Comparison of ENCODE assay signal across 30 mouse cellular contexts in genomic region chr3:109132966-109133365, GRCm38 (mm10). TPM values are rescaled to one million over a fixed set of nuclear protein-coding genes. Genes with fewer than 3 reads are reported as not detected.
A peak's percentile ranks its signal among the peaks of the same experiment; 100 is the strongest.
DNase-seq lines count a peak whose midpoint lies in the region; ATAC-seq and TF ChIP-seq lines count a peak whose summit lies in the region.
"Had no signal": no experiment of that assay in that cellular context is flagged by ENCODE, and none has a peak within 500 bp of the region (broad histone marks: within the 10 kb centered on the region; RNA-seq: fewer than 3 reads in every experiment).

No protein-coding gene starts in this region.

- TF ChIP-seq CTCF in lung, adult 2 months (IDR thresholded peaks at IDR 0.05; ENCODE audit: insufficient read depth, low read length): no peak

- 78% methylated on average over 4 of the region's 4 CpGs for WGBS in lung, adult 2 months

- no peak overlapping the region for H3K4me3 ChIP-seq in lung, adult 2 months (replicated peaks; ENCODE audit: extremely low read depth, low read depth, low read length)
- H3K4me3 ChIP-seq: embryonic facial prominence, embryonic 10.5 days; embryonic facial prominence, embryonic 12.5 days; forebrain, embryonic 13.5 days; forebrain, embryonic 15.5 days had no signal

- H3K4me1 ChIP-seq in lung, adult 2 months (ENCODE audit: control insufficient read depth, insufficient read depth, low read length): no peaks in the 10 kb centered on the region
- H3K4me1 ChIP-seq: embryonic facial prominence, embryonic 10.5 days; embryonic facial prominence, embryonic 12.5 days; forebrain, embryonic 13.5 days; forebrain, embryonic 15.5 days had no signal

- peak; percentile 43 for ATAC-seq in activated CD4-positive, CD25-positive, alpha-beta regulatory T cell, adult 4 months
- ATAC-seq: CD4-positive, CD25-positive, alpha-beta regulatory T cell, adult 4 months; forebrain, embryonic 13.5 days; forebrain, embryonic 15.5 days; forebrain, postnatal 0 days; Patski had no signal

- no peak for TF ChIP-seq POLR2A in lung, adult 2 months (IDR thresholded peaks at IDR 0.05; ENCODE audit: borderline replicate concordance, extremely low read depth, low read depth, low read length)

- intact Hi-C loops in heart, postnatal 14 days (cut with DNase I): no loop called here

- peak; percentile 51 for DNase-seq in urinary bladder, postnatal 14 days (ENCODE audit: low spot score)
- DNase-seq in urinary bladder, postnatal 10 days (ENCODE audit: low spot score): no peak
- DNase-seq in CD4-positive helper T cell, adult 2 months (ENCODE audit: low read depth, low spot score): peak; percentile 23
- peak; percentile 51 to 77 for DNase-seq in natural killer cell, adult 2 months (ENCODE audit: low spot score in 2 of 2)
- DNase-seq in lung, adult 2 months: no peak
- DNase-seq in heart, postnatal 14 days: no peak
- DNase-seq: adrenal gland, adult 2 months; adrenal gland, postnatal 10 days; adrenal gland, postnatal 25 days; cerebellum, adult 11 months; cerebellum, adult 2 months; cerebellum, adult 9-10 months; cerebellum, postnatal 10 days; cerebellum, postnatal 25 days; forebrain, postnatal 0 days had no signal

RNA-seq across cellular contexts. Expression of gene Slc25a24, which starts 10.0 kb away (rescaled TPM):
- polyA plus RNA-seq in activated CD4-positive, CD25-positive, alpha-beta regulatory T cell, adult 4 months (2017; shearing (Covaris generic)): 10 to 100 TPM; 20.4 to 26.7 TPM
- 8.8 and 8.9 TPM in 2 replicates for polyA plus RNA-seq in lung, adult 2 months (2012; rRNA removed)
- total RNA-seq in heart, postnatal 14 days (2021): 1 to 10 TPM; 7.7 to 9.3 TPM
- polyA plus RNA-seq: G1E had no signal

RNA-seq across cellular contexts. Expression of gene Slc25a54, which starts 52.7 kb away (rescaled TPM):
- polyA plus RNA-seq in activated CD4-positive, CD25-positive, alpha-beta regulatory T cell, adult 4 months (2017; shearing (Covaris generic)): not detected
- polyA plus RNA-seq in lung, adult 2 months (2012; rRNA removed): not detected in 2 replicates
- total RNA-seq in heart, postnatal 14 days (2021): not detected
- total RNA-seq: adrenal gland, adult 2 months; adrenal gland, postnatal 10 days; adrenal gland, postnatal 25 days; adrenal gland, postnatal 4 days; CH12.LX; forebrain, postnatal 0 days; G1E had no signal
- polyA plus RNA-seq: adrenal gland, adult 2 months; brain, embryonic 14.5 days; C2C12; CD4-positive, CD25-positive, alpha-beta regulatory T cell, adult 4 months; cerebellum, adult 2 months; cortical plate, adult 2 months; embryonic facial prominence, embryonic 10.5 days; embryonic facial prominence, embryonic 12.5 days; embryonic facial prominence, embryonic 14.5 days; forebrain, embryonic 11.5 days; forebrain, embryonic 13.5 days; forebrain, embryonic 15.5 days; forebrain, postnatal 0 days; G1E; Patski had no signal

Comparison
In these comparisons a context has a peak if more than half of its experiments do, and no peak if none do; other contexts are left out.
1. DNase-seq: peak in urinary bladder, postnatal 14 days (single experiment), CD4-positive helper T cell, adult 2 months (single experiment) and natural killer cell, adult 2 months (2 of 2); none in urinary bladder, postnatal 10 days (single experiment), lung, adult 2 months (single experiment) and heart, postnatal 14 days (0 of 2).